Mouse (Mus musculus): Measurements from ENCODE around the gene Sh3pxd2a.

DNA sequence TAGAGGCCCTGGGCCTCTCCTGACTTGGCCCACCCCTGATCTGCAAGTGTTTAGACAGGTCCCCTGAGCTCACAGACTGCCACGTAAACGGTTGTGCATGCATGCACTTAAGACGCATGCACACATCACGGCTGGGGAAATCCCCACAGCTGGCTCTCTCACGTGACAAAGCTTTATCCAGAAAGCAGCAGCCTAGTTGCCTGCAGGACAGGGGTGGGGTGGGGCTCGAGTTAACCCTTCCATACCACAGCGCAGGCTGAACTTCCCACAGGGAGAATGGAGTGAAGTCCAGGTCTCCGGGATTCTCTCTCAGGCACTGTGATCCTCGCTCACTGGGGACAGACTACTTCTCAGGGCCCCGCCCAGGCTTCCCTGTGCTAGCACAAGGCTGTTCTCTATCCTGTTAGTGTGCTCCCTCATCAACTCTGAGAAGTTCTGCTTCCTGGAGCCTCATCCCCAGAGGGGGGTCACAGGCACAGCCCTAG is 133.4 kb downstream of the Sh3pxd2a start:
- TF ChIP-seq CTCF (IDR thresholded peaks at IDR 0.05; ENCODE audit: borderline replicate concordance, insufficient read depth, low read length), result no peak
- peak; percentile 2; the same call in 1 of the 2 replicates for TF ChIP-seq POLR2A (IDR thresholded peaks at IDR 0.05; ENCODE audit: low read depth, low read length)
